Mouse (Mus musculus): Measurements from ENCODE around the gene Krt71. TPM values are rescaled to one million over a fixed set of nuclear protein-coding genes. Genes with fewer than 3 reads are reported as not detected.
A peak's percentile ranks its signal among the peaks of the same experiment; 100 is the strongest.
"Not testable (repeated sequence)": the region's sequence is repeated elsewhere in the genome, so short reads cannot be mapped to it uniquely, and the experiment has no call there.

The Krt71 gene
- total RNA-seq (2022) = not detected

DNA sequence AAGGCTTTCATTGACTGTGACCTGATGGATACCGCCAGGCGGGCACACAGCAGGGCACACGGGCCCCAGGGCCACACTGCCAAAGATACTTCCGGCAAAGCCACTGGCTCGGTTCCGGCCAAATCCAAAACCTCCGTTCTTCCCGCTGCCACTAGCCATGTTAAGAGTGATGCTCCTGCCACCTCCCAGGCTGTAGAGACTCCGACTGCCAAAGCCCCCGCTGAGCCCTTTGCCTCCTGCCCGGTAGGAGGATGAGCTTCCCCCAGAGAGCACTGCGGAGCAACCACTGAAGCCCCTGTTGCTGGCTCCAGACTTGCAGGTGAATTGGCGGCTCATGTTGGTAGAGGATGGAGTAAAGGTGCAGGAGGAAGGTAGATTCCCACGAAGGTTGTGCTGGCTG lies at the start of gene Krt71:
Gene Krt71, minus strand, starts transcription at position 399 of the 400 bp plus-strand sequence.
- DNase-seq (ENCODE audit: low spot score in 2 of 2) = no peak

DNA sequence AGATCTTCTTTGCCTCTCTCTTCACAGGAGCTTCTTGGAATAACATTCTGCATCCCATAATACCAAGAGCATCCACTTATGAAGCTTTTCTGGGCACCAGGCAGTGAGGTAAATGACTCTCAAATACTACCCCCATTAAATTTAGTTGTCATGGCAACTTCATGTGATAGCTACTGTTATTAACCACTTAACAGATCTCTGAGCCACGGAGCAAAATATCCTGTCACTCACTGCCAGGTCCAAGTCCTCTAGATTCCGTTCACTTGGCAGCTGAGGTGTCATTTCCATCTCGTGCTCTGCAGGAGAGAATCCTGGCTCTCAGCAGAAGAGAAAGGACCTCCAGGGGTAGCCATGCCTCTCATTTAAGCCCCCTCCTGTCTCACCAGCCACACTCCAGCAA lies 48.0 kb upstream of the Krt71 start:
- DNase-seq (ENCODE audit: low spot score in 2 of 2) = no peak

DNA sequence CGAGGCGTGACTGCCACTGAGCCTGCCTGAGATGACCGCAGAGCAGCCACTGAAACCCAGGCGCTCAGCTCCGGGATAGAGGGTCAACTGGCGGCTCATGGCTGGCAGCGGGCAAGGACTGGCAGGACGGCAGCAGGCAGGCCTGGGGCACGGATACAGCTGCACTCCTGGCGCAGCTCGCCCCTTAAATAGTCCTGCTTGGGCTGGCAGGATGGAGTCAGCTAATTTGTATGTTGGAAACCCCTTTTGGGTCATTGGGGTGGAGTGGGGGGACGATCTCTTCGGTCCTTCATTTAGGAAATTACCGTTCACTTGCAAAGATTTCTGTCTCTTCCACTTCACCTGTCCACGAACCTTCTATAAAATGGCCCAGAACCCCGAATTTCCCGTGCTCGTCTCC lies 43.5 kb upstream of the Krt71 start, which contains the start of gene Krt72:
Gene Krt72, minus strand, starts transcription at position 101 of the 400 bp plus-strand sequence.
- DNase-seq (ENCODE audit: low spot score in 2 of 2) = no peak

DNA sequence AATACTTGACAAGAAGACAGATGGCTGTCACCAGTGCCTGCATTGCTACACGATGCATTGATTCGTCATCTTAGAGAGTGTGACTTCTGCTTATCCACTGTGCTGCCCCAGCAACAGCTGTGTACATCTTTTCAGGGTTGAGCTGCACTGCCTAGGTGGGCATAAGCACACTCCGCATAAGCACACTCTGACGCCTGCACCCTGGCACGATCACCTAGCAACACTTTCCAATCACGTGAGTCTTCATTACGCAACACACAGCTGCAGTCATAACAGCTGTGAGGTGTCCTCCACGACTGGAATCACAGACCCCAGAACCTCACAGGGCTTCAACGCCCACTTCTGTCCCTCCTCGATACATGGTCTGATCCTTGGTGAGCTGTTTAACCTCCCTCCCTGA lies 30.5 kb upstream of the Krt71 start:
- DNase-seq (ENCODE audit: low spot score in 2 of 2) = peak in 1 of 2 experiments; percentile 24

DNA sequence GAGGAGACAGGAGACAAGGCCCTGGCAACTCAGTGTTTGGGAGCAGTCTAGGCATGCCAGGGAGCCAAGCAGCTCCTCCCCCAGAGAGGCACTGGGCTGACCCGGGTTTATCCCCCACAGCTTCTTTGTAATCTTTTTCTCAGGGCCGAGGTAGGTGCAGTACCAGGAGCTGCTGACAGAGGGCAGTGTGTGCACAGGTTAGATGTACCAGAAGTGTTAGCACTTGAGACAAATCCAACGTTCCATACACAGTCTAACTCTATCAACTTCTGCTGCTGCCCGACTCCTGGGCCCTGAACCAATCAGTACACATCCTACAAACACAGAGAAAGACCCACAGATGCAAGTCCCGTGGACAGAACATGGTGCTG lies 29.8 kb upstream of the Krt71 start:
- peak; percentile 77 to 95 for DNase-seq (ENCODE audit: low spot score in 2 of 2)

DNA sequence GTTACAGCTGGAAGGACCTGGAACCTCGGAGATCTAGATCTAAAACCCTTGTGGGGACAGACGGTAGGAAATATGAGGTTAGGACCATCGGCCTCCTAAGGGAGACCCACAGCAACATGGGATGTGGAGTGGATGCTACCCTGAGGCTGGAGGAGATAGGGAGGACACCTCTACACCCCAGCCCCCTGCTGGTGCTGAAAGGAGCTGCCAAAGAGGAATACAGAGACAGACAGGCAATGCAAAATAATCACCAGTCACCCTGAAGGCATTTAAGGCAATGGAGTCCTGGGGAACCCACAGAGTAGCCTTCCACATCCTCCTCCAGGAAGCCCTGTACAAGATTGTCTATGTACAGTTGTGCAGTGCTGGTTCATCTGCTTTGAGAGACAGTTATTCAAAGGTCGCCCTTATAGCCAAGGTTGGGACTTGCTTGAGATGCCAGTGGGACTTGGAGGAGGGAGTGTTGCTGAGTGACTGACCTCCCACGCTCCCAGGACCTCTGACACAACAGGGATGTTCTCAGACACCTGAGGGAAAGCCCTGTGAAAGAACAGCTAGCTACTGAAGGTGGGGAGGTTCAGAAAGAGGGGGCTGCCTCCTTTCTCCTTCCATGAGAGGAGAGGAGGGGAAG lies 29.3 kb upstream of the Krt71 start:
- DNase-seq (ENCODE audit: low spot score in 2 of 2) = peak in 1 of 2 experiments; percentile 20

DNA sequence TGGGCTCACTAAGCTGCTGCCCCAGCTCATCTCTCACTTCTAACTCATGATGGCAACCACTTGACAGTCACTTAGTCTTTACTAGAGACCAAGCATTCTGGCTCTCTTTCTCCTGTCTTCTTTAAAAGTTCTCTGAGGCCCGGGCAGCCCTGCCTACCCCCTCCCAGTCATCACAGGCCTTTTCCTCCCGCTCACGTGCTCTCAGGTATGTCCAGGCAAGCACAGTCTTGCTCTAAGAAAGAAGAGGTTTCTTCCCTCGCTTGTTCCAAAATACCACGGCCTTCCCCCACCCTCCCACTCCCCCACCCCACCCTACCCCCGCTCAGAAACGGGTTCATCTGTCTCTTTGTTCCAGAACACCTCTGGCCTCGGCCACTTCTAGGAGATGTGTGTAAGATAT lies 27.3 kb upstream of the Krt71 start:
- DNase-seq (ENCODE audit: low spot score in 2 of 2) = no peak

DNA sequence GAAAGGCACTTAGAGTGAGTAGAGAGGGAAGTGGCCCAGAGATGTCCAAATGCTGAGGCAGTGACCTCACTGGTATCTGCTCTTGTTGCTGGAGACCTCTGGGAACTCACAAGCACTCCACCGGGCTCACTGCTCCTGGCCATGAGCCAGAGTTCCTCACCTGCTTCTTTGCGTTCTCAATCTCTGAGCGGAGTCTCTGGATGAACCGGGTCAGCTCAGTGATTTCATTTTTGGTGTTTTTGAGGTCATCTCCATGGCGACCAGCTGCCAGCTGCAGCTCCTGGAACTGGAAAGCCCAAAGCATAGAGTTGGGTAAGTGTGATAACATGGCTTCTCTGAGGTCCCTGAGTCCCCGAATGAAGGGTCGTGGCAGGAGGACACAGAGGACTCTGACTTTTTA lies 5.1 kb downstream of the Krt71 start:
- DNase-seq (ENCODE audit: low spot score in 2 of 2) = no peak

DNA sequence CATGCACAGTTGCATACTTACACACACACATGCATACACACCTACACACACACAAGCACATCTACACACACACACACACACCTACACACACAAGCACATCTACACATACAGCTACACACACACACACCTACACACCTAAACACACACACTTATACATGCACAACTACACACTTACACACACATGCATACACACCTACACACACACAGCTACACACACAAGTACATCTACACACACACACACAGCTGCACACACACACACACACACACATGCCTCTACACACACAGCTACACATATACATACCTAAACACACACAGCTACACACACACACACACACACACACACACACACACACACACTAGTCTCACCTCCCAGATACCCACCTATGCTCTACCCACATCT lies 12.3 kb downstream of the Krt71 start:
- DNase-seq (ENCODE audit: low spot score in 2 of 2) = no peak

DNA sequence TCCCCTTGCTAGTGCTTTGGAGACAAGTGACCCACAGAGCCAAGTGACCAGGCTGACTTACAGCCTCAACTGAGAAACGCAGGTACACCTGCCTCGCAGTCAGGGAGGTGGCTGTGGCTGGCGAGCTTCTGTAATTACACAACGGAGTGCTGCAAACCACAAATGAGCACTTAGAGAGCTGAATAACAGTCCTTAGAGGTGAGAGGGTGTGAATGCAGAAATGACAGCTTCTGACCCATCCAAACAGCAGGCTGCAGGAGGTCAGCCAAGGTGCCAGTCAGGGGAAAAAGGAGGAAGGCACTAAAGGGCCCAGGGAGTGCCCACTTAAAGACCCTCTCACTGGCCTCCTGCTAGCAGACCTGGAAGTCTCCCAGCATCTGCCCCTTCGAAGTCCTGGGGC lies 18.2 kb downstream of the Krt71 start:
- no peak for DNase-seq (ENCODE audit: low spot score in 2 of 2)

DNA sequence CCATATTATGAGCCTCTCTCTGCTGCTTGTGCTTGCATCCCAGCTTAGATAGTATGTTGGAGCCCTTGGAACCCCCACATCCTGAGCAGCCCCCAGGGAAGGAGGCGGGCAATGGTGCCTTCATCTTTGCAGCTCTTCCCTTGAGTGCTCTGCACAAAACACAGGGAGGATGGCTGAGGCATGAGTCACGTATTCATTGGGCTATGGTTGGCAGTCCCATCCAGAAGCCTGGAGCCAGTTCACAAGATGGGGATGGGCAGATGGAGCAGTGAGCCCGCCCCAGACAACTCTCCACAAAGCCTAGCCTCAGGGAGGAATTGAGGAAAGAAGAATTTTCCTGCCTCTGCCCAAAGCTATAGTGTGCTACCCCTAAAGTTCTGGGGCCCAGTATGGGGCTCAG lies 27.1 kb downstream of the Krt71 start:
- no peak for DNase-seq (ENCODE audit: low spot score in 2 of 2)

DNA sequence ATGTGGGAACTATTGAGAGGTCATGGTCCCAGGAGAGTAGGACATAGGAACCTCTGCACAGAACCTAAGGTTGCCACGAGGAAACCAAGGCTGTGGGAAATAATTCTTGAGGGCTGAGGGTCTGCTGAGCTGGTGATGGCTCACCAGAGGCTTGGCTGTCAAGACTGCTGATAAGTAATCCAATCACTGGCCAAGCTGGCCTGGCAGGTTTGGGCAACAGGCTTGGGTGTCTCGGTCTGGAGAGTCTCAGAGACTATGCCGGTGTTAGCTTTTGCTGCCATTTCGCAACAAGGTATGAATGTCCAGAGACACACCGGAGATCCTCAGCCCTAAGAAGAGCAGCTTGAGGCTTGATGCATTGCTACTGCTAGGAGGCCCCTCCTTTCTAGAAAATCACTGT lies 28.6 kb downstream of the Krt71 start:
- DNase-seq (ENCODE audit: low spot score in 2 of 2) = no peak

DNA sequence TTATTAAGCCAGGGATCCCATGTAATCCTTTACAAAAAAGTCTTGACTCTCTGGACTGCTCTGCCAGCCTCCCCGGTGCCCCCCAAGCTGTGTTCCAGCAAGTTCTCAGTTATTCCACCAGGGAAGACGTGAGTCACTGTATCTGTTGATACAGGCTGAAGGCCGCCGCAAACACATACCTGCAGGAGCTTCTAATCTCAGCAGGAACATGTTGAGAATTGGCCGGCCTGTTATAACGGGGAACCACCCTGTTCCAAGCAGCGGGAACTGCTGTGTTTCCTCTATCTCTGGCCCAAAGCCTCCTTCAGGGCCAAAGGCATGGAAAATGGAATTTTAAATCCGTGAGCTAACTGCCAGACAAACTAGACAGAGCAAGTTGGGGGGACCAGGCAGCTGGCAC lies 29.2 kb downstream of the Krt71 start:
- no peak for DNase-seq (ENCODE audit: low spot score in 2 of 2)

DNA sequence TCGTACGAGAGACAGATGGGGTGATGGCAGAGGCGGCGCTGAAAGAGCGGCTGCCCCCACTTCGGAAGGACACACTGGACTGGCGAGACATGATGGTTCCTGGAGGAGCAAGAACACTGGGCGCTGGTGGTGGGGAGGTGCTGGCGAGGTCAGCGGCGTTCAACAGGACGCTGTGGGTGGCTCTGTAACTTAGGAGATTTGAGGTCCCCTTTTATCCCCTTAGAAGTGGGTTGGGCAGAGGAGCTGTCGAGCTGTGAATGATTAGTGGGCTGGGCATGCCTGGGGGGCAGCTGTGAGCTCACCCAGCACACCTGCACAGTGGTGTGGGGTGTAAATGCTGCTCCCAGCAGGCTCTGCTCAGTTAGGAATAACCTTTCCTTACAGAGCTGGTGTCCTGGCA lies 30.2 kb downstream of the Krt71 start, which contains the start of gene Krt5:
Gene Krt5, minus strand, starts transcription at position 179 of the 400 bp plus-strand sequence.
- DNase-seq (ENCODE audit: low spot score in 2 of 2) = no peak

DNA sequence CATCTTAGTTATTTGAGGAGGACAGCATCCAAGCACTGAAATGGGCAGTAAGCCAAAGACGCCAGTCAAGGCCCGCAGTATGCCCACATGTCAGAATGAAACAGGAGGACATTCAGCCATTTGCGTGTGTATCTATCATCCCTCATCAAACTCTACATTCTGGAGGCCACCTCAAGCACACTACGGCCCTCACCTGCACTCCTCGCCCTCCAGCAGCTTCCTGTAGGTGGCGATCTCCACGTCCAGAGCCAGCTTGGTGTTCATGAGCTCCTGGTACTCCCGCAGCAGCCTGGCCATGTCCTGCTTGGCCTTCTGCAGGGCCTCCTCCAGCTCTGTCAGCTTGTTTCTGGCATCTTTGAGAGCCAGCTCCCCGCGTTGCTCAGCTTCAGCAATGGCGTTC lies 34.2 kb downstream of the Krt71 start:
- DNase-seq (ENCODE audit: low spot score in 2 of 2) = no peak

DNA sequence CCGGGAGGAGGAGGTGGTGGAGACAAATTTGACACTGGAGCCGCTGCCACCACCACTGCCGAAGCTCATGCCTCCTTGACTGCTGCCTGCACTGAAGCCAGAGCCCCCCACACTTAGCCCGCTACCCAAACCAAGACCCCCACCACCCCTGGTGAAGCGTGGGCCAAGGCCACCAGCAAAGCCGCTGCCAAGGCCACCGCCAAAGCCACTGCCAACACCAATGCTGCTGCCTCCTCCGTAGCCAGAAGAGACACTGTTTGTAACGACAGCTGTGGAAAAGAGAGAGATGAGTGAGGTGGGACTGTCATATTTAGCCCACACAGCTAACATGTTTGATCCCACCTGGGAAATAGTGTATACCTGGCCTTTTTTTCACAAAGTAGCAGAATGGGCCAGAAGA lies 35.5 kb downstream of the Krt71 start:
- no peak for DNase-seq (ENCODE audit: low spot score in 2 of 2)

DNA sequence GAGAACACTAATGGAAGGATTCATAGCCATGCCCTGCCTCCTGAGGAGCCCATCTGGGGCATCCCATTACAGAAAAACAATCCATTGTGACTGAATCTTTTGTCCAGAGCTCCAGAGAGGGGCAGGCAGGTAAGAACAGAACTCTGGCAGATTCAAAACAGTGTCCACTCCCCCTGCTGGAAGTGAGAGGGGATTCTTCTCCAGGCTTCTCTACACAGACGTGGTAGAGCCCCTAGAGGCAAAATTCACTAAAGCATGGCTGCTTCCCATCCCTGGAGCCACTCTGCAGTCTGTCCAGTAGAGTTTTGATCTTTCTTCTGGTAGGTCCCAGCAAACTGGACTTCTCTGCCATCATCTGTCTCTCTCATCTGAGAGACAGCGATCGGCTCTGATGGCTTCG lies 38.8 kb downstream of the Krt71 start:
- DNase-seq (ENCODE audit: low spot score in 2 of 2) = no peak

DNA sequence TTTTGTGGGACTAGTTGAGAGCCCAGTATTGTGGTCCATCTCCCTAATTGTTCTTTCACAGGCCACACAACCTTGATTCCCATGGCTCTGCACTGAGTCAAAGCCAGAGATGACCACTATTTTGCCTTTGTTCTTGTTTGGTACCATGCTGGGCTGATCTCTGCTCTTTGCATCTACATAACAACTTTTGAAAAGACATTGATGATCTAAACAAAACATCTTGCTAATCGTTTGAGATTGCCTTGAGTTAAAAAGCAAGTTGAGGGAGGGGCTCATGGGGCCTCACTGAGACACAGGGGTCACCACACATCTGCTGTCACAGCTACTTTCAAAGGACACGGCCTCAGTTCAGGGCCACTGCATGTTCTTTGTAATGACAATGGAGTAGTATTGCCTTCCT lies 40.5 kb downstream of the Krt71 start:
- no peak for DNase-seq (ENCODE audit: low spot score in 2 of 2)

DNA sequence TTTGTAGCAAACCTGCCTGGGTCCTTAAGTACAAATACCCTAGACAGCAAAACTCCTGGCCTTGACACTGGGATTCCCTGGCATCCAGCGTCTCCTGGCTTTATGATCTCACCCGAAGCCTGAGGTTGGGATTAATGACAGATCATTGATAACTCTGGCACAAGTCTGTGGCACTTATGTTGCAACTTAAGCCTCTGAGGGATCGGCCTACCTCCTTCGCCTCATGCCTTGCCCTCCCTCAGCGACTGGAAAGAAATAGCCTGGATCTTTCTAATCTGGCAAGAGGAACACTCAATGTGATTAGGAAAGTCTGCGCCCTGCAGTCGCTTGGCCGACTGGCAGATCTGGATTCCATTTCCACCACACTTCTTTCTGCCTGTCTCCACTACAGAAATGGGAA lies 43.0 kb downstream of the Krt71 start:
- DNase-seq (ENCODE audit: low spot score in 2 of 2) = no peak

DNA sequence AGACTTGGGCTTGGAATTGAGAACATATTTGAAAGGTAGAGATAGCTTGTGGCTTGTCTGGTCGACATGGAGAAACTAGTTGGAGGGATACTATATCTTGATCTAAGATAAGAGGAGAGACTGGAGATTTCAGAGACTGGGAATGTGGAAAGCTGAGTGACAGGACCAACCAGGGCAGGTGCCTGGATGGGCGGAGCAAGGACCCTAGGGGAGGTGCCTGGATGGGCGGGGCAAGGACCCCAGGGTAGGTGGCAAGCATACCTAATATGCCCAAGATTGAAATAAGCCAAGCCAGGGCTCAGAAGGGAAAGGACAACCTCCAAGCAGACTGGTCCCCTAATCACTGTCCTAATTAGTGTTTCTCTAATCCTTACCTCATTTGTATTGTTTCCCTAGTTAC lies 43.7 kb downstream of the Krt71 start:
- no peak for DNase-seq (ENCODE audit: low spot score in 2 of 2)

DNA sequence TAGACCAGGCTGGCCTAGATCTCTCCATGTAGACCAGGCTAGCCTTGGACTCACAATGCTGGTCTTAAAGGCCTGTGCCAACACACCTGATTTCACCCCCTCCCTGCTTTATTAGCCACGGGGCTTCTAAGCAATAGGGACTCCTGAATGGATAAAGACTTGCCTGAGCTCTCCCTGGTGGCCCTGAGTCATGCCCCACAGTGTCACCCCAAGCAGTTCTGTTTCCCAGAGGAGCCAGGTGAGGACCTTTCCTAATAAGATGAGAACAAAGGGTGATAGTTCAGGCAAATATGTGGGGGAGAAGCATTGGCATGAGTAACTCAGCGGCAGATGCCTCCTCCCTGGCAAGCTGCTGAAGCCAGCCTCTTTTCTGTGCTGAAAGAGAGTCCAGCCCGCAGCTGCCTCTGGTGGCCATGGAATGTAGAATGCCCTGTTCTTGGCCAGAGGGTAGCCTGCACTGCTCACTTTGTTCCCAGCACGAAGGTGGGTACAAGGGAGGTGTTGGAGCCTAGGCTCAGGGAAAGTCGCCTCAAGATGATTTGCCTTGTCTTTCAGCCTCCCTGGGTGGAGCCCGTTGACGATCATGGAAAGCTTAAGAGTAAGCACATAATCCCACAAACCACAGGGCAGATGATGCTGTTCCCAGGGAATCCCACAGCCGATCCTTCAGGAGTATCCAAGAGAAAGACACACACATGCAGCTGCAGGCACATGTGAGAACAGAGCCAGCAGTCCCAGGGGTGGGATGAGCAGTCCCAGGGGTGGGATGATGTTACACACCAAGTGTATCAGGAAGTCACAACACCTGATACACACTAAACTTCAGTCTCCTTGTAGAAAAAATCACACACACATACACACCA lies 45.4 kb downstream of the Krt71 start:
- no peak for DNase-seq (ENCODE audit: low spot score in 2 of 2)

DNA sequence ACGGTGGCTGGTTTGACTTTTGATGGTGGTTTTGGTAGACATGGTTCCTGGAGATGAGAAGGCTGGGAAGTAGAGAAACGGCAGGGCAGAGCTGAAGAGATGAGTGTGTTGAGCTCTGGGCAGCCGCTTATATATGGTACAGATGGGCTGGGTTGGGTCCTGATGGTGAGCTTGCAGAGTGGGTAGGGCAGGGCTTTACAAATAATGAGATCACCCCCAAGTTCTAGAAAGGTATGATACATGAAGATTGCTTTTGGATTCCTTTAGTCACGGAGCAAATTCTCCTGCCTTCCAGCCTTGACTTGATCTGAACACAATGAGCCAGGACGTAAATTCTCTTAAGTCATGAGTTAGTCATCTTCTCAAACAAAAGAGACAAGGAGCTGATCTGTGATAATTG lies 48.7 kb downstream of the Krt71 start, which contains the start of gene Krt6a:
Gene Krt6a, minus strand, starts transcription at position 101 of the 400 bp plus-strand sequence.
- no peak for DNase-seq (ENCODE audit: low spot score in 2 of 2)

DNA sequence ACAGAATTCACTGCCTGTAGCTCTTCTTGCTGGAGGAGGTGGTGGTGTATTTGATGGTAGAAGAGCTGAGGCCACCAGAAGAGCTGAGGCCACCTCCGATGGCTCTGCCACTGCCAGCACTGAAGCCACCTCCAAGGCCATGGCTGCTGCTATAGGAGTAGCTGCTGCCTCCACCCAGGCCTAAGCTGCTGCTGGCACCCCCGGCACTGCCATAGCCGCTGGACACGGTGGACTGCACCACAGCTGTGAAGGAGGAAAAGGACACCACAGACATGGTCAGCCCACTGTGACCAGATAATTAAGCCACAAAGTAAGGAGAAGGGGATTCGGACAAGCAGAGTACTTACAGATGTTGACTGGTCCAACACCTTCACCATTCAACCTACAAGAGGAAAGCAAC lies 52.4 kb downstream of the Krt71 start:
- not testable (repeated sequence) for DNase-seq (ENCODE audit: low spot score in 2 of 2)
